Mouse (Mus musculus) kidney, embryonic 14.5 days (tissue): ENCODE results near the gene Macf1. TPM values are rescaled to one million over a fixed set of nuclear protein-coding genes. Genes with fewer than 3 reads are reported as not detected.
A peak's percentile ranks its signal among the peaks of the same experiment; 100 is the strongest.

Experiments used
- ATAC-seq: fragments of 200-750 bp; cut with Nextera tagmentation; 2 replicates; pipeline ENCODE4 v1.8.0; 2017; ENCODE audit warnings: moderate number of reproducible peaks, mild to moderate bottlenecking, moderate TSS enrichment, moderate library complexity; ENCODE audit not compliant: low FRiP score, low TSS enrichment
- H3K27ac ChIP-seq: fragments of 300-500 bp; sonication (generic); 2 replicates; pipeline ENCODE4 v1.5.1; 2014; ENCODE audit warnings: low read depth, mild to moderate bottlenecking, low read length, moderate library complexity, mixed read lengths
- H3K27me3 ChIP-seq: fragments of 300-500 bp; sonication (generic); 2 replicates; pipeline ENCODE4 v1.6.1; 2014; ENCODE audit warnings: mild to moderate bottlenecking, low read length; ENCODE audit not compliant: control insufficient read depth, insufficient read depth
- H3K36me3 ChIP-seq: fragments of 300-500 bp; sonication (generic); 2 replicates; pipeline ENCODE4 v1.6.1; 2014; ENCODE audit warnings: low read length, mixed read lengths; ENCODE audit not compliant: control insufficient read depth, insufficient read depth
- H3K4me1 ChIP-seq: fragments of 300-500 bp; sonication (generic); 2 replicates; pipeline ENCODE4 v1.6.1; 2014; ENCODE audit warnings: low read length, mixed read lengths; ENCODE audit not compliant: control insufficient read depth, insufficient read depth
- H3K4me2 ChIP-seq: fragments of 300-500 bp; sonication (generic); replicated peaks from 2 replicates; pipeline ENCODE4 v1.6.1; 2014; ENCODE audit warnings: low read depth, mild to moderate bottlenecking, low read length
- H3K4me3 ChIP-seq: fragments of 300-500 bp; sonication (generic); 2 replicates; pipeline ENCODE4 v1.5.1; 2014; ENCODE audit warnings: mild to moderate bottlenecking, low read length
- H3K9ac ChIP-seq: fragments of 300-500 bp; sonication (generic); 2 replicates; pipeline ENCODE4 v1.6.1; 2014; ENCODE audit warnings: low read depth, mild to moderate bottlenecking, low read length, moderate library complexity
- H3K9me3 ChIP-seq: fragments of 300-500 bp; sonication (generic); 2 replicates; pipeline ENCODE4 v1.6.1; 2016; ENCODE audit warnings: low read length; ENCODE audit not compliant: control insufficient read depth
- WGBS: fragments of 180-500 bp; shearing (Covaris S2); extraction: QIAGEN DNeasy Blood & Tissue Kit; methylation state at CpG from one replicate; pipeline ENCODE4 v1.1.7; 2014; 5-methylcytosine and 5-hydroxymethylcytosine counted together
- polyA plus RNA-seq: library from polyadenylated mRNA; unstranded; fragments of >200 nt; fragmentation: Nextera tagmentation; extraction: Ambion mirVana; gene quantifications from 2 replicates; pipeline ENCODE4 v1.2.1, GENCODE M21; 2014

Gene Macf1
- polyA plus RNA-seq, 1 experiment from 2014 or later, result 89.2 TPM

GRCm38 (mm10) chr4:123707340-123707739 lies 23.2 kb upstream of the Macf1 start:
- Histone ChIP-seq H3K4me2 (no peak overlapping the region), H3K27ac (no peak overlapping the region), H3K9ac (no peak overlapping the region), H3K27me3 (no peaks in the 10 kb centered on the region), H3K36me3 (peaks cover 5% of the 10 kb centered on the region; the same call in 1 of the 2 replicates), H3K4me1 (no peaks in the 10 kb centered on the region), H3K4me3 (no peak overlapping the region), H3K9me3 (no peaks in the 10 kb centered on the region)
- no peak for ATAC-seq
- 93% methylated on average over 5 of the region's 5 CpGs for WGBS

- Histone ChIP-seq H3K27ac (no peak overlapping the region), H3K36me3 (no peaks in the 10 kb centered on the region), H3K4me1 (no peaks in the 10 kb centered on the region), H3K27me3 (no peaks in the 10 kb centered on the region), H3K9ac (no peak overlapping the region), H3K4me2 (no peak overlapping the region), H3K9me3 (no peaks in the 10 kb centered on the region), H3K4me3 (no peak overlapping the region)
- WGBS, result 89% methylated on average over 2 of the region's 2 CpGs
- ATAC-seq, result no peak
Observed at GRCm38 (mm10) chr4:123705340-123705739, 21.2 kb upstream of the Macf1 start.

GRCm38 (mm10) chr4:123693384-123693783 lies 9.2 kb upstream of the Macf1 start:
- H3K9ac ChIP-seq, result no peak overlapping the region
- no peak overlapping the region for H3K27ac ChIP-seq
- no peaks in the 10 kb centered on the region for H3K4me1 ChIP-seq
- H3K9me3 ChIP-seq, result no peaks in the 10 kb centered on the region
- WGBS, result 43% methylated on average over 12 of the region's 12 CpGs
- ATAC-seq, result no peak
- H3K4me2 ChIP-seq, result no peak overlapping the region
- H3K36me3 ChIP-seq, result no peaks in the 10 kb centered on the region
- H3K4me3 ChIP-seq, result no peak overlapping the region
- H3K27me3 ChIP-seq, result no peaks in the 10 kb centered on the region

DNA sequence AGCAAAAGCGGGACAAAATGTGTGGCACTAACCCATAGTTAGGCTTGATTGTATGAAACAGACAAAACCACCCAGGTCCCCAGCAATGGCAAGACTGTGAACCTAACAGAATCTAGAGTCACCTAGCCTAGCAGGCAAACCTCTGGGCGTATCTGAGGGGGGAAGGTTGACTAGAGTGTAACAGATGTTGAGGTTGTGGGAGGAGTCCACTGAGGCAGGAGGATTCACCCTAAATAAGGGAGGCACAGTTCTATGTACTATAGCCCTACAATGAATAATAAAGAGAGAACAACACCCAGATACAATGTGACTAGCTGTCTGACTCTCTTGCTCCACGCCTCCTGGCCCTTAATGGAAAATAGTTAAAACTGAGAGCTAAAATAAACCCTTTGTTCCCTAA lies 7.9 kb upstream of the Macf1 start:
- H3K4me2 ChIP-seq, result no peak overlapping the region

GRCm38 (mm10) chr4:123690311-123690710 lies 6.2 kb upstream of the Macf1 start:
- Histone ChIP-seq H3K9ac (no peak overlapping the region), H3K27me3 (peaks cover 6% of the 10 kb centered on the region; the same call in 1 of the 2 replicates), H3K27ac (no peak overlapping the region), H3K4me2 (no peak overlapping the region), H3K4me3 (no peak overlapping the region), H3K36me3 (no peaks in the 10 kb centered on the region), H3K9me3 (no peaks in the 10 kb centered on the region), H3K4me1 (peaks cover 7% of the 10 kb centered on the region; the same call in 1 of the 2 replicates)
- no peak for ATAC-seq
- WGBS, result 87% methylated on average over 10 of the region's 10 CpGs

More for the DNA sequence above, 7.9 kb upstream of the Macf1 start:
- no peak for ATAC-seq
- no peaks in the 10 kb centered on the region for H3K27me3 ChIP-seq
- H3K27ac ChIP-seq, result no peak overlapping the region
- no peaks in the 10 kb centered on the region for H3K36me3 ChIP-seq
- WGBS, result 85% methylated on average over 3 of the region's 3 CpGs
- H3K4me3 ChIP-seq, result no peak overlapping the region
- H3K9ac ChIP-seq, result no peak overlapping the region
- no peaks in the 10 kb centered on the region for H3K4me1 ChIP-seq
- H3K9me3 ChIP-seq, result no peaks in the 10 kb centered on the region

DNA sequence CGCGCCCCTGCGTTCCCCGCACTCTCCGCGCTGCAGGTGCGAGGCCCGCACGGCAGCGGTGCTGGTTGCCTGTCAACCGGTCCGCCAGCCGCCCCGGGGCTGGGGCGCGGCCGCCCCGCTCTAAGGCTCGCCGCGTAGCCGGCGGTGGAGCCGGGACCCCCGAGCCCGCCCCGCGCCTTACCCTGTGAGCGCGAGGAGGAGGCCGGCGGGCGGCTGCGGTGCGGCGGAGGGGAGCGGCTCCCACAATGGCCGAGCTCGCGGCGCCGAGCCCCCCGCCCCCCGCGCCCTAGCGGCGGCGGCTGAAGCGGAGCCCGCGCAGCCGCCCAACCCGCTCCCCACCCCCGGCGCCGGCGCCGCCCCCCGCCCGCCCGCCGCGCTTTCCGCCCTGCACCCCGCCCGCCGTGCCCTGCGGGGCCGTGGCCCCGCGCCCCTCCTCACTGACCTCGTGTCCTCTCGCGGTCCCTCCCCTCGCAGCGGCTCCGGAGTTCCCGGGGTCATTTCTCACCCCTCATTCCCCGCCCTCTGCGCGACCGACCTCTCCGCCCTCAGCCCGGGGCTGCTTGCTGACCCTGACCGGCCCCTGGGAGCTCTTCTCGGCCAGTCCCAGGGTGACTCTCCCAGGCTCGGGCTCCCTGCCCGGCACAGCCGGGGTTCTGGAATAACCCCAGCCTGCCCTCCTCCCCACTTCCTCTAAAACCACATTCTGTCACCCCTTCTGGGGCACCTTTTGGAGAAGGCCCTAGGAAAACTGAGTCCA lies 3.0 kb upstream of the Macf1 start:
- peak overlapping the region; percentile 72 for H3K9ac ChIP-seq
- H3K27ac ChIP-seq, result no peak overlapping the region
- peak overlapping the region; percentile 66 for H3K4me3 ChIP-seq
- WGBS, result under 1% methylated on average over 46 of the region's 89 CpGs
- peak overlapping the region; percentile 98 for H3K4me2 ChIP-seq
- H3K9me3 ChIP-seq, result no peaks in the 10 kb centered on the region
- H3K4me1 ChIP-seq, result peaks cover 7% of the 10 kb centered on the region; the same call in 1 of the 2 replicates
- no peaks in the 10 kb centered on the region for H3K36me3 ChIP-seq
- H3K27me3 ChIP-seq, result peaks cover 10% of the 10 kb centered on the region; the same call in 1 of the 2 replicates
- ATAC-seq, result peak; percentile 70

DNA sequence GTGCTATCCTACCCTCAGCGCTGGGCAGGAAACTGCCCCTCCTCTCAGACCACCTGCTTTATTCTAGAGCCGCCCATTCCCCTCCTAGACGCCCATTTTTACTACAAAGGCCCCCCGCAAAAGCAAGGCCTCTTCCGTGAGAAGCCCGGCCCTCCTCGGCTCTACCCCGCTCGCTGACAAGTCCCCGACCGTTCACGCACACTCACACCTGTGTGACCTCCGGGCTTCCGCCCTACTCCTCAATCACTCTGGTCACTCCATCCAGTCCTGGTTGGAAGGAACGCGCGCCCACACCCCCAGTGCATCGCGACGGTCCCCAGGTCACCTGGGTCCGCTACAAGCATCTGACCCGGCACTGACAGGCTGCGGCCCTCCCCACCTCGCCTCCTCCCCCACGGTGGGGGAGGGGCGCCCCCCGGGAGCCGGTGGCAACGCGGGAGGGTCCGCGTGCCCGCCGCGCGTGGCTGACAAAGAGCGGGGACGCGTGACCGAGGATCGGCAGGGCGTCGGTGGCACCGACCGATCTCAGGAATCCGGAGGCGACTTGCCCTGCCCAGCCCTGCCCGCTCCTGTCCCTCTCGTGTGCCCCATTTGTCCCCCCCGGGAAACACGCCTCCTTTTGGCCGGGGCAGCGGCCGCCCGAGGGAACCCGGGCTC lies 2.3 kb upstream of the Macf1 start:
- peak overlapping the region; percentile 98 for H3K4me2 ChIP-seq

GRCm38 (mm10) chr4:123685506-123686242 lies 1.5 kb upstream of the Macf1 start:
- Histone ChIP-seq H3K27ac (no peak overlapping the region), H3K4me1 (peaks cover 13% of the 10 kb centered on the region; the same call in 1 of the 2 replicates), H3K4me3 (no peak overlapping the region), H3K36me3 (no peaks in the 10 kb centered on the region), H3K27me3 (peaks cover 10% of the 10 kb centered on the region; the same call in 1 of the 2 replicates), H3K9ac (no peak overlapping the region), H3K4me2 (peak overlapping the region; percentile 98), H3K9me3 (no peaks in the 10 kb centered on the region)
- WGBS, result 59% methylated on average over 8 of the region's 8 CpGs
- no peak for ATAC-seq

More for the DNA sequence above, 2.3 kb upstream of the Macf1 start:
- ATAC-seq, result peak; percentile 57
- Histone ChIP-seq H3K9me3 (no peaks in the 10 kb centered on the region), H3K27me3 (peaks cover 10% of the 10 kb centered on the region; the same call in 1 of the 2 replicates), H3K9ac (peak overlapping the region; percentile 72), H3K4me1 (peaks cover 7% of the 10 kb centered on the region; the same call in 1 of the 2 replicates), H3K36me3 (no peaks in the 10 kb centered on the region), H3K4me3 (peak overlapping the region; percentile 66), H3K27ac (no peak overlapping the region)
- under 1% methylated on average over 52 of the region's 56 CpGs for WGBS
